Mouse (Mus musculus) midbrain, embryonic 15.5 days (tissue): Measurements from ENCODE around the gene Izumo4. TPM values are rescaled to one million over a fixed set of nuclear protein-coding genes. Genes with fewer than 3 reads are reported as not detected.

Source experiments
- ATAC-seq: fragments of 200-750 bp; cut with Nextera tagmentation; replicated peaks from 2 replicates; pipeline ENCODE4 v1.8.0; 2017; ENCODE audit warnings: moderate TSS enrichment
- H3K27ac ChIP-seq: fragments of 300-500 bp; sonication (generic); 2 replicates; pipeline ENCODE4 v1.5.1; 2015; ENCODE audit warnings: mild to moderate bottlenecking, inconsistent platforms
- H3K27me3 ChIP-seq: fragments of 300-500 bp; sonication (generic); replicated peaks from 2 replicates; pipeline ENCODE4 v1.6.1; 2015; ENCODE audit warnings: inconsistent platforms
- H3K36me3 ChIP-seq: fragments of 300-500 bp; sonication (generic); replicated peaks from 2 replicates; pipeline ENCODE4 v1.6.1; 2015; ENCODE audit warnings: inconsistent platforms
- H3K4me1 ChIP-seq: fragments of 300-500 bp; sonication (generic); 2 replicates; pipeline ENCODE4 v1.6.1; 2015; ENCODE audit warnings: inconsistent platforms
- H3K4me2 ChIP-seq: fragments of 300-500 bp; sonication (generic); 2 replicates; pipeline ENCODE4 v1.6.1; 2015; ENCODE audit warnings: inconsistent platforms, mild to moderate bottlenecking, moderate library complexity
- H3K4me3 ChIP-seq: fragments of 300-500 bp; sonication (generic); 2 replicates; pipeline ENCODE4 v1.5.1; 2015; ENCODE audit warnings: mild to moderate bottlenecking, inconsistent platforms
- H3K9ac ChIP-seq: fragments of 300-500 bp; sonication (generic); 2 replicates; pipeline ENCODE4 v1.6.1; 2015; ENCODE audit warnings: mild to moderate bottlenecking, inconsistent platforms
- H3K9me3 ChIP-seq: fragments of 300-500 bp; sonication (generic); 2 replicates; pipeline ENCODE4 v1.6.1; 2016; ENCODE audit warnings: inconsistent platforms
- WGBS: fragments of 180-500 bp; shearing (Covaris S2); methylation state at CpG from one replicate; pipeline ENCODE4 v1.1.7; 2015; ENCODE audit warnings: mixed read lengths; 5-methylcytosine and 5-hydroxymethylcytosine counted together
- polyA plus RNA-seq: library from polyadenylated mRNA; unstranded; fragments of >200 nt; fragmentation: Nextera tagmentation; extraction: Ambion mirVana; gene quantifications from 2 replicates; pipeline ENCODE4 v1.2.1, GENCODE M21; 2015

Gene Izumo4
- polyA plus RNA-seq, 1 experiment from 2014 or later = 50.9 TPM

DNA sequence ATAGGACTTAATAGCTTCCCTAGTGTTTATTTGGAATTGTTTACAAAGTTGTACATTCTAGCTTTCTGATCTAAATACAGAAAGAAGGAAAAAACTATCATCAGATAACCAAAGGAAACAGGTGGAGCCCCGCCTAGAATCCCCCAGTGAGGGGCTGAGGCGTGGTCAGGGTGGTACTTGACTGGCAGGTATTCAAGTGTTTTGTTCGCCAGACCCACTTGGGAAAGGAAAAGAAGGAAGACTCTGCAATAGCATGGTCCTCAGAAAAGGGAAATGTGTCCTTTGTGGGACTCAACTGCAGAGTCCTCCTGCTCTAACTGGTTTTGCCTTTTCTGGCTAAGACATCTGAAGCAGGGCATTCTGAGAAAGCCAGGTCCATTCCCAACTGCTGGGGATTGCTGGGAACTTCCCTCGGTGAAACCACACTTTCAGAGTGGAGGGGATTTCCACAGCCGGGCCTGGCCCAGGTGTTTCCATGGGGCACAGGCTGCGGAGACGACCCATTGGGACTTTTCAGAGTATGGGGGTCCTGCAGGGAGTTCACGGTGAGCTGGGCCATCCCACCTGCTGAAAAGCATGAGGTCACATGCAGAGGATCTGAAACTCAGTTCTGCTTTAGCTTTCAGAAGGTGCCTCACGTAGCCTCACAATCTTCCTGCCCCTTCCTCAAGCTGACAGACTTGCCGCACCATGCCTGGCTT, 6.0 kb upstream of the Izumo4 start:
- Histone ChIP-seq H3K9me3 (no peaks in the 10 kb centered on the region), H3K27me3 (no peaks in the 10 kb centered on the region), H3K27ac (no peak overlapping the region), H3K36me3 (peaks cover 6% of the 10 kb centered on the region; the same call in 1 of the 2 replicates), H3K4me3 (no peak overlapping the region), H3K4me1 (peaks cover 20% of the 10 kb centered on the region), H3K4me2 (no peak overlapping the region), H3K9ac (no peak overlapping the region)
- 76% methylated on average over 10 of the region's 10 CpGs for WGBS
- ATAC-seq = no peak

DNA sequence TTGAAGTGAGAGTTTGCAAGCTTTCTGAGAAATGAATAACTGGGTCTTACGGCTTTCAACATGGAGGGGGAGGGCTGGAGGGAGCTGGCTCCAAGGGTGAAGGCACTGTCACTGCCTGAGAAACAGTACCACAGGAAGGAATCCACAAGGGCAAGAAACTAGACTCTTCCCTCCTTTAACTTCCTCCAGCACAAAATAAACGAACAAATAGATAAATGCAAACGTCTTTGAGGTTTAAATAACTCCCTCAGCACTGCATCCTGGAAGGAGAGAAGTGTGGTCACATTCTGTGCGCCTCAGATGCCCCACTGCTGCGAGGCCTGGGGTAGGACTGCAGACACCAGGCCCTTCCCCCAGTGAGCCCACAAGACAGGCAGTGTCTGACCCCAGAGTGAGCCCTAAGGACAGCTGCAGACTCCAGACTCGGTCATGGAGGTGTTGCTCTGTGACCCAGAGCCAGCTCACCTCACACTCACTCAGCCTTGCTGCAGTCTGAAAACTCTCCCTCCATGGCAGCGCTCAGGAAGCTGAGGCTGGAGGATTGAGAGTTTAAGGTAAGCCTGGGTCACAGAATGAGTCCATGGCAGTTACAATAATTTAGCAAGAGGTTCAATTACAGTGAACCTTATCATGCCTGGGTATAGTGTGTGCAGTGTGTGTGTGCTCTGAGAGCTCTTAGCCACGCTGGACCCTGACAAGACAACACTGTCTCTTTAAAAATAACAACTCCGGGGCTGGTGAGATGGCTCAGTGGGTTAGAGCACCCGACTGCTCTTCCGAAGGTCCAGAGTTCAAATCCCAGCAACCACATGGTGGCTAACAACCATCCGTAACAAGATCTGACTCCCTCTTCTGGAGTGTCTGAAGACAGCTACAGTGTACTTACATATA, 5.2 kb upstream of the Izumo4 start:
- Histone ChIP-seq H3K9ac (no peak overlapping the region), H3K9me3 (no peaks in the 10 kb centered on the region), H3K27ac (no peak overlapping the region), H3K4me3 (no peak overlapping the region), H3K36me3 (0 out of 2 replicates have a peak, but pooled peaks cover 3% of the 10 kb centered on the region), H3K4me2 (no peak overlapping the region), H3K4me1 (peaks cover 24% of the 10 kb centered on the region), H3K27me3 (no peaks in the 10 kb centered on the region)
- WGBS = 74% methylated on average over 12 of the region's 12 CpGs
- ATAC-seq = no peak

DNA sequence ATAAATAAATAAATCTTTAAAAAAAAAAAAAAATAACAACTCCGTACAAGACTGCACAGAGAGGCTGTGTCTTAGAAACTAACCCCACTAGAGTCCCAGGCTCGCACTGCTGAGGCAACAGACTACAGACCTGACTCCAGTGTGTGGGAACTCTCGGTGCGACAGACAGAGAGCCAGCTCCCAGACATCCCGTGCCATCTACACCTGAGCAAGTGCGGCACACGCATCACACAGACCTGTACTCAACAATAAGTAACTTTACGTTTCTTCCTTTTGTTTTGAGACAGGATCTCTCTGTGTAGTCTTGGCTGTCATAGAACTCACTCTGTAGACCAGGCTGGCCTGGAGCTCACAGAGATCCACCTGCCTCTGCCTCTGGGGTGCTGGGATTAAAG, 4.6 kb upstream of the Izumo4 start:
- WGBS = 90% methylated on average over 8 of the region's 8 CpGs
- Histone ChIP-seq H3K4me3 (no peak overlapping the region), H3K36me3 (0 out of 2 replicates have a peak, but pooled peaks cover 3% of the 10 kb centered on the region), H3K4me2 (no peak overlapping the region), H3K27ac (no peak overlapping the region), H3K9ac (no peak overlapping the region), H3K27me3 (no peaks in the 10 kb centered on the region), H3K4me1 (peaks cover 24% of the 10 kb centered on the region), H3K9me3 (no peaks in the 10 kb centered on the region)
- ATAC-seq = no peak

DNA sequence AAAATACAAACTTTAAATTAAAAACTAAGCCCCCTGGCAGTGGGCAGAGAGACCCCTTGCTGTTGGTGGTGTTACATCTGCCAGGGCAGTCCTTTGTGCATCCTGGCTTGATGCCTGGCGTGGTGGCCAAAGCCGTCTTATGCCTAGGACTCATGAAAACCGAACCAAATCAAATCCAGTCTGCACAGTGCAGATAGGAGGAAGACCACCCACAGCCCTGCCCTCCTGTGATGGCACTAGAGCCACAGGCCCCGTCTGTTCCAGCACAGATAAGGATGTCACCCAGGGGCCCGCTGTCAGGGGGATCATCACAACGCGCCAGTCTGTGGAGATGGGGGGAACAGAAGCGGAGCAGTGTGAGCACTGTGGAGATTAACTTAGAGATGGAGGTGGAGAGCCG, 4.2 kb upstream of the Izumo4 start:
- H3K4me2 ChIP-seq = no peak overlapping the region
- H3K9me3 ChIP-seq = no peaks in the 10 kb centered on the region
- no peaks in the 10 kb centered on the region for H3K27me3 ChIP-seq
- no peak overlapping the region for H3K4me3 ChIP-seq
- no peak overlapping the region for H3K27ac ChIP-seq
- H3K4me1 ChIP-seq = peaks cover 27% of the 10 kb centered on the region
- no peak for ATAC-seq
- no peak overlapping the region for H3K9ac ChIP-seq
- 71% methylated on average over 9 of the region's 9 CpGs for WGBS
- 0 out of 2 replicates have a peak, but pooled peaks cover 3% of the 10 kb centered on the region for H3K36me3 ChIP-seq

DNA sequence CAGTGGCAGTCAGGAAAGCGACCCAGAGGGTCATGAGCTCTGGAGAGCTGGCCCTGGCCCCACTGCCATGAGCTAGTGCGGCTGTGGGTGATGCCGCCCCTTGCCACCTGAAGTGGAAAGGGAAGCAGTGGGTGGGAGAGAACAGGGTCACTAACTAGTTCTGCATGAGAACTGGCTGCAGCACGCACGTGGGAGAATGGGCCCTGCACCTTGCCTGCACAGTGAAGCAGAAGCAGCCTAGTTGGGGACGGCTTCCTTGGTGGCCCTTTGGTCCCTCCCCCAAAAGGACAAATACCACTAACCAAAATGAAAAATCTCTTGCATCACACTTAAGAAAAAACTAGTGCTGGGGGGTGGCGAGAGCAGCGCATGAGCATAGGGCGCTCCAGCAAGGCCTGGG, 3.4 kb upstream of the Izumo4 start:
- H3K9ac ChIP-seq = no peak overlapping the region; the same call in 1 of the 2 replicates
- 95% methylated on average over 9 of the region's 9 CpGs for WGBS
- ATAC-seq = no peak

DNA sequence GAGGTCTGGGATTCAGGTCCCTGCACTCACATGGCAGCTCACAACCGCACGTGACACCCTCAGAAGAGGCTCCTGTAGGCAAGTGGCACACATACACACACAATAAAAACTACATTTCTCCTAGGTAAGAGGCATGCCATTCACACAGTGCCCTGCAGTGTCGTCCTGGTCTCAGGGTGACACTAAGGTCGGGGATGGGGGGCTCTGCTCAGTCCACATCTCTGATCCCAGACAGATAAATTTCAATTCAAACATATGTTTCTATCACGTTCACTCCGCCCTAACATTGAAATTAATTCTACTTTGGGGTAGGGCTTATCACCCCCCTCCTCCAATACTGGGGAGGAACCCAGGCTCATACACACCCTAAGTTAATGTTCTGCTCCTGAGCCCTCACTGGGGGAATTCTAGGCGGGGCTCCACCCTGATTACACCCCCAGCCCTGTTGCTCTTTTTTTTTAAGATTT, 1.9 kb upstream of the Izumo4 start:
- H3K9ac ChIP-seq = no peak overlapping the region
- H3K4me3 ChIP-seq = no peak overlapping the region; the same call in 1 of the 2 replicates
- peak overlapping the region; percentile 66; the same call in 1 of the 2 replicates for H3K4me2 ChIP-seq

More for the DNA sequence above, 3.4 kb upstream of the Izumo4 start:
- no peak overlapping the region for H3K4me3 ChIP-seq
- H3K27ac ChIP-seq = no peak overlapping the region
- H3K4me1 ChIP-seq = peaks cover 35% of the 10 kb centered on the region
- H3K36me3 ChIP-seq = 0 out of 2 replicates have a peak, but pooled peaks cover 3% of the 10 kb centered on the region
- H3K4me2 ChIP-seq = no peak overlapping the region
- no peaks in the 10 kb centered on the region for H3K27me3 ChIP-seq
- no peaks in the 10 kb centered on the region for H3K9me3 ChIP-seq

DNA sequence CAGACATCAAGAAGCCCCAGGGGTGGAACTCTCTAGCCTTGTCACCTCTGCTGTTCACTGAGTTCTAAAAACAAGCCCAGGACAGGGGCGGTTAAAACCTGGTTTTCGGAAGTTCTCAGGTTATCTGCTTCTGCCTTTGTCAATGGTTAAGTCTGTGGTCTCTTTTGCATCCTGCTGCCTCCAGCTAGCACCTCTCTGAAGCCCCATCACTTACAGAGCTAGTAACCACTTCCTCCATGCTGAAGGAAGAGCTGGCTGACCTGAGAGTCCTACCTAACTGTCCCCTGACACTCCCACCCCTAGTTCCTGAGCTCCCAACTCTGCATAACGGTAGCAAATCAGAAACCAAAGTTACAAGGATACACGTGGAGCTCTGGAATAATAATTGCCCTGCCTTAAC, 1.3 kb upstream of the Izumo4 start:
- 47% methylated on average over 4 of the region's 4 CpGs for WGBS
- peaks cover 41% of the 10 kb centered on the region for H3K4me1 ChIP-seq

More for the DNA sequence above, 1.9 kb upstream of the Izumo4 start:
- Histone ChIP-seq H3K27ac (no peak overlapping the region), H3K36me3 (no peaks in the 10 kb centered on the region), H3K9me3 (no peaks in the 10 kb centered on the region), H3K4me1 (peaks cover 41% of the 10 kb centered on the region), H3K27me3 (no peaks in the 10 kb centered on the region)
- no peak for ATAC-seq
- WGBS = 88% methylated on average over 7 of the region's 7 CpGs

DNA sequence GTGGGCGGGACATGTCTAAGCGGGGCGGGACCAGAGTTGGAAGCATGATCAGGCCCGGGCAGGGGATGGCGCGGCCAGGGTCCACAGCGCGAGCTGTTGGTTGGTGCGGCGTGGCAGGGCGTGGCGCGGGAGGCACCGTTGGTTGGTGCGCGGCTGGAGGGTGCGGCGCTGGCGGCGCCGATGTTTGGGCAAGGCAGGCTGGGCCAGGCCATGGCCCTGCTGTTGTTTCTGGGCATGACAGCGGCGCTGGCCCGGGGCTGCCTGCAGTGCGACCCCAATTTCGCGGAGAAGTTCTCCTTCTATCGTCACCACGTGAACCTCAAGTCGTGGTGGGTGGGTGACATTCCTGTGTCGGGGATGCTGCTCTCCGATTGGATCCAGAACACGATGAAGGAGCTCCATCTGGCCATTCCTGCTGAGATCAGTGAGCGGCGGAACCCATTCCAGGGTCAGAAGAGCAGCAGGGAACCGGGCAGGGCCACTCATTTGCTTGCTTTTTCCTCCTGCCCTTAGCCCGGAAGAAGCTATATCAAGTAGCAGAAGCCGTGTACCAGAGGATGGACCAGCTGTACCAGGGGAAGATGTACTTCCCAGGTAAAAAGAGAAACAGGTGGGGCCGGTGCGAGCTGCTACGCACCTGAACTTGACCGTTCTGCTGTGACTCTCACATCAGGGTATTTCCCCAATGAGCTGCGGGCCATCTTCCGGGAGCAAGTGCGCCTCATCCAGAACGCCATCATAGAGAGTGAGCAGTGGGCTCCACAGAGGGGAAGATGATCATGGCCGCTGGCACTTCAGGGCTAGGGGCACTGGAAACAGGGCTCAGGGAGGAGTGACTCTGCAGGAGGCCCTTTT, 779 bp downstream of the Izumo4 start:
- Histone ChIP-seq H3K36me3 (peaks cover 9% of the 10 kb centered on the region), H3K4me3 (peak overlapping the region; percentile 79), H3K9ac (peak overlapping the region; percentile 42), H3K4me2 (peak overlapping the region; percentile 66), H3K27me3 (no peaks in the 10 kb centered on the region), H3K27ac (peak overlapping the region; percentile 89), H3K9me3 (no peaks in the 10 kb centered on the region), H3K4me1 (peaks cover 40% of the 10 kb centered on the region)
- WGBS = 3% methylated on average over 47 of the region's 47 CpGs
- peak; percentile 88 for ATAC-seq

More for the DNA sequence above, 1.3 kb upstream of the Izumo4 start:
- Histone ChIP-seq H3K9ac (peak overlapping the region; percentile 69; the same call in 1 of the 2 replicates), H3K9me3 (no peaks in the 10 kb centered on the region), H3K27ac (peak overlapping the region; percentile 89; the same call in 1 of the 2 replicates), H3K27me3 (no peaks in the 10 kb centered on the region), H3K36me3 (no peaks in the 10 kb centered on the region), H3K4me3 (peak overlapping the region; percentile 79), H3K4me2 (peak overlapping the region; percentile 66)
- ATAC-seq = no peak

DNA sequence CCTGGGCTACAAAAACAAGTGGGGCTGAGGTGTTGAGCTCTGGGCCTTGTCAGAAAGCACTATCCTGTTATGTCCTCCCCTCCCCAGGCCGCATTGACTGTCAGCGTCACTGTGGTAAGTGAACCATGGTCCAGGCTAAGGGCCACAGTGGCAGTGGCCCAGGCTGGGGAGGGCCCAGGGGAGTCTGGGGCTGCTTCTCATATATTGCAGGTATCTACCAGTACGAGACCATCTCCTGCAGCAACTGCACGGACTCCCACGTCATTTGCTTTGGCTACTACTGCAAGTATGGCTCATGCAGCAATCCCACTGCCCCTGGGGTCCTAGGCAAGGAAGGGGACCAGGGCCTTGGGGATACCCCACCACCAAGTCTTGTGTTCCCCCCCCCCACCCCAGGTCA, 1.7 kb downstream of the Izumo4 start:
- Histone ChIP-seq H3K9me3 (no peaks in the 10 kb centered on the region), H3K4me2 (peak overlapping the region; percentile 66), H3K4me3 (peak overlapping the region; percentile 79), H3K9ac (no peak overlapping the region), H3K4me1 (peaks cover 34% of the 10 kb centered on the region), H3K36me3 (peaks cover 17% of the 10 kb centered on the region), H3K27me3 (no peaks in the 10 kb centered on the region), H3K27ac (peak overlapping the region; percentile 89)
- ATAC-seq = no peak
- WGBS = 93% methylated on average over 5 of the region's 5 CpGs

DNA sequence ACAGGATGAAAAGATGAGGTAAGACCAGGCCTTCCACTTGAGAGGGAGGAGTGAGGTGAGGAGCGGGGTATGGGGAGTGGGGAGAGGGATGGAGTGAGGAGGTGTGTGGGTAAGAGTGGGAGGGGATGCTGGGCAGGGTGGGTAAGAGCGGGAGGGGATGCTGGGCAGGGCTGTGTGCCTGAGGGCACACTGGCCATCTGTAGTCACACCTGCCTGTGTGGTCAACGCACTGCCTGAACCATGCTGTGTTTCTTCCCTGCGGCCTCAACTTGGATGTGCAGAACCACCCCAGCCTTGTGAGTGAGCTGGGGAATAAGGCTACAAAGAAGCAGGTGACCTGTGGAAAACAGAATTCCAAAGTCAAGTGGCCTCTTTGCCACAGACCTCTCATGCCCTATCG, 2.4 kb downstream of the Izumo4 start:
- Histone ChIP-seq H3K27me3 (no peaks in the 10 kb centered on the region), H3K4me2 (no peak overlapping the region), H3K4me1 (peaks cover 34% of the 10 kb centered on the region), H3K4me3 (no peak overlapping the region), H3K36me3 (peaks cover 25% of the 10 kb centered on the region), H3K9me3 (no peaks in the 10 kb centered on the region), H3K27ac (no peak overlapping the region), H3K9ac (no peak overlapping the region)
- ATAC-seq = no peak
- WGBS = 81% methylated on average over 5 of the region's 5 CpGs

DNA sequence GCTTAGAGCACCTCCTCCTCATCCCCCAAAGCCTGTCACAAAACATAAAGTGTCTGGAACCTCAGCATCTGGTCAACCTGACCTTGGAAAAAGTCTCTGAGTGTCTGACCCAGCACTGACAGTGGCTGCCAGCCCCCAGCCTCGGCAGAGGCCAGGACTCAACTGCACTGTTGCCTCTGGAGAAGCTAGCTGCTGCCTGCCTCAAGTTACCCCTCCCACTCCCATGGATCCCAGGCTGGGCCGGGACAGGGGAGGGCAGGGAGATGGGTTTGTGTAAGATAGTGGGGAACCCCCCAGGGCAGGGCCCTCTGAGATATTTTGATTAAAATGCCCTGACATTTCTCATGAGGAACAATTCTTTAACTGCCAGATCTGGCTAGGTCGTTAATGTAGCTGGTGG, 3.0 kb downstream of the Izumo4 start:
- WGBS = 77% methylated on average over 3 of the region's 3 CpGs

More for the DNA sequence above, 3.0 kb downstream of the Izumo4 start:
- Histone ChIP-seq H3K27me3 (no peaks in the 10 kb centered on the region), H3K4me2 (no peak overlapping the region), H3K36me3 (peaks cover 31% of the 10 kb centered on the region), H3K4me1 (peaks cover 30% of the 10 kb centered on the region), H3K4me3 (no peak overlapping the region), H3K27ac (no peak overlapping the region), H3K9me3 (no peaks in the 10 kb centered on the region), H3K9ac (no peak overlapping the region)
- ATAC-seq = no peak
